Mouse (Mus musculus) ZHBTc4 (cell line): ENCODE measurements at regions not wholly inside any gene's neighbourhood (a gene's known extent, or its start where the extent isn't known, plus 50 kb on each side); places are given as distances from the start of the nearest gene placed in this dataset.
A peak's percentile ranks its signal among the peaks of the same experiment; 100 is the strongest.
"Not testable (repeated sequence)": the region's sequence is repeated elsewhere in the genome, so short reads cannot be mapped to it uniquely, and the experiment has no call there.

Experiments used
- DNase-seq: peaks from one replicate; pipeline ENCODE4 v3.0.0-alpha.2; 2011; ENCODE audit warnings: low read depth, low spot score

DNA sequence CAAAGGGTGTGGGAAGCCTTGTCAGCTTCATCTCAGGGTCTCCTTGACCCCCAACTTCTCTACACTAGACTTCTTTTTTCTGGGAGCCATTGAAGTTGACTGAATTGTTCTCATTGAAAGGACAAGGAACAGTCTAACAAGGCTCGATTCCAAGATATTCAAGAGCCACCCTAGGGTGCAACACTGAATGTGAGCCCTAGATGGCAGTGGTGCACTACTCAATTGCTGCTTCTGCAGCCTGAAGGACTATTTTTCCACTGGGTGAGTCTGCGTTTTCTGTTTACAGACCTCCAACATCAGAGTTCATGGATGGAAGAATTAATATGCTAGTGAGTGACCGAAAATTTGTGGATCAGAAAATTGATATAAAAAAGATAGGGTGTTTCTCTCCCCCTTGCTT lies 161.5 kb downstream of the Hpcal1 start:
- DNase-seq = peak; percentile 72

DNA sequence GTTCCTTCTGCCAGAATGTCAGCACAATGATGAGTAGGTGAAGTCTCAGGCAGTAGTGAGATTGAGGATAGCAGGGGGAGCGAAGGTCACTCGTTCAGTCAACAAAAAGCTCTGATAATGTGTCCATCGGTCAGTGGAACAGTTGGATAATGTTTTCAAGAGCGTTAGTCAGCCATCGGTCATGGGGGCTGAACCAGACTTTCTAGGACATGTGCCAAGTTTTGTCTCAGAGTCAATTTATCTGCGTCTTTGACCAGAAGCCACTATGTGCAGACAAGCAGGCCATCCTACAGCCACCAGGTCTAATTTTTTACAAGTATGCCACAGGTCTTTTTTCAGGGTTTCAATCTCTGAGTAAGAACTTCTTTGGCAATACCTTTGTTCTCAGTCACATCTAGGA lies 181.8 kb downstream of the Hpcal1 start:
- not testable (repeated sequence) for DNase-seq

DNA sequence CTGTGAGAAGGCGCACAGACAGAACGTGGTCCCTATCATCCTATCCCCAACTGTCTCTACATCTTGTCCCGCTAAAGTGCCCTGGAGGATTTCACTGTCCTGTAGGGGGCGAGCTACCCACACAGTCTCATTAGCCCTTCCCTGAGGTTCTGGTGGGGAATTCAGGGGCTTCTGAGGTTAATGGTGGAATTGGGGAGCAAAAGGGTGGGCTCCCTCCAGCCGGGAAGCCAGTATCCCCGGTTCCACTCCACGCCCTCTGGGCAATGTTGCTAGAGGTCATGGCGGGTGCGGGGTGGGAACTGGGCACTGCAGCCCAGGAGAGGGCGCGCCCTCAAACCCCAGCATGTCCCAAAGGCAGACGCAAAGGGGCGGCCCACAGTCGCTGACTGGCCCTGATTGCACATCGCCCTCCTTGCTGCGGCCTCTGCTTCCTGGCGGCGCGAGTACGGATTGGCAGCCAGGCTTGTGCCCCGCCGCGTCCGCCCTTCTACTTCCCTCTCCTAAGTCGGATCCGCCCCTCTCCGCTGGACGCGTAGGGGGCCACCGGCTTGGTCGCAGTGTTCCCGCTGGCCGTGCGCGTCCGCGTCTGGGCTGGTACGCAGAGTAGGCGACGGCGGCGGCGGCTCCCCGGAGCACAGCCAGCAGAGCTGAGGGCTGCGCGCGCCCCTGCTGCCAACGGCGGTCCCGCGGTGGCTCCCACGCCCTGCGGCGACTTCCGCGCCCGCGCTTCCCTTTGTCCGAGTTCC lies 190.9 kb downstream of the Hpcal1 start:
- peak; percentile 96 for DNase-seq

DNA sequence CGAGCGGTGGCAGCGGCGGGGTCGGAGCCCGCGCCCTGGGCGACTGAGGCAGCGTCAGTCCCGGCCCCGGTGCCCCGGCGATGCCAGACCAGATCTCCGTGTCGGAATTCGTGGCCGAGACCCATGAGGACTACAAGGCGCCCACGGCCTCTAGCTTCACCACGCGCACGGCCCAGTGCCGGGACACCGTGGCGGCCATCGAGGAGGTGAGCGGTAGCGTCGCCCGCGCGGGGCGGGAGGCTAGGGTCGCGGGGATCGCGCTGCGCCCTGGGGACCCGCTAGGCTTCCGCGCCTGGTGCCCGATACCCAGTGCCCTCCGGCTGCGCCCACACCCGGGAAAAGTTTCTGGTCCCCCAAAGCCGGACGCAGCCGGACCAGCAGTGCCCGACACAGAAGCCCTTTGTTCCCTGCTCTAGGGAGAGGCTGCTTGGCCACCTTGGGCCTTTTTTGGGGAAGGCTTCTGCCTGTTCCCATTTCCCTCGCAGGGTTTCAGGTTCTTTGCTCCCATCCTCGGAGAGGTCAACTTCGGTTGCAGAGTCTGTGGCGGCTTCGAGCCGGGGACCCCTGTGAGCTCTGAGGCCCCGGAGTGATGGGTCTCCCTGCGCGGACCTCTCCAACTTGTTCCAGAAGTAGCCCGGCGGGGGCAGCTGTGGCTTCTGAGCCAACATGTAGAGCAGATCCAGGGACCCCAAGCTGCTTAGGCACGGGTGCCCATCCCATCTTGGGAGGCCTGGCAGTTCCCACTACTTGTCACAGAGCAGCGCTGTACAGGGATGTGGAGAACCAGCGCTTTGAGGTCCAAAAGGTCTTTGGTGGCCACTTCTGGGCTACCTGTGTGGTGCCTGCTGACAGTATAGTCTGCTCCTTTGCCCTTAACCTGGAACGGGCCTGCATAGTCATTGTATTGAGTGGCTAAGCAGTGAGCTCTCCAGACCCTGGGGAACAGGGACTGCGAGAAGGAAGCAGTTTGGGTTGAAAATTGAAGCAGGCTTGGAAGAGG lies 191.8 kb downstream of the Hpcal1 start:
- DNase-seq = not testable (repeated sequence)

DNA sequence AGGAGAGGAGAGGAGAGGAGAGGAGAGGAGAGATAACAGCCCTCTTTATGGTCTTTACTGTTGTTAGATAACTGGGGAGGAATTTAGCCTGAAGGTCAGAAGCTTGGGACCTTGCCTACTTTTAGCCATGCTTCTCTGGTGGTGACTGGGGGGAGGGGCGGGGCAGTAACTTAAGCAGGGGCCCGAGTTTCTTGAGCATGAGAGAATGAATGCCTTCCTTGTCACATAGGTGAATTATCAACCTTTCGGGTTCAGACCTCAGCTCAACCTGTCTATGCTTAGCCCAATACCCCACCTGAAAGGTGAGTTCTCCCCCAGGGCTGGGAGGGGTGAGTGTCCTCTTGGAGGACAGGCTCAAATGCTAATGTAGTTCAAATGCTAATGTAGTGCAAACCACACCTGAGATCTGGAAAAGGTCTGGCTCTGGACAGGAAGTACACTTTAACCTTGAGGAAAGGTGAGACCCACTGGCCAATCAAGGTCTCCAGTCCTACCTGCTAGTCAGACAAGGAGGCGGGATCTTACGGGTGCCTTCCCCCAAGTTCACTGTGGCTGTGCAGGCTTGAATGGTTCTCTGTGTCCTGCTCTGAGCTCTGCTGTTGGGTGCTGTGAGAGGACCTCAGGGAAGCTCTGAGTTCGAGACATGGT lies 201.1 kb downstream of the Hpcal1 start:
- peak; percentile 88 for DNase-seq

DNA sequence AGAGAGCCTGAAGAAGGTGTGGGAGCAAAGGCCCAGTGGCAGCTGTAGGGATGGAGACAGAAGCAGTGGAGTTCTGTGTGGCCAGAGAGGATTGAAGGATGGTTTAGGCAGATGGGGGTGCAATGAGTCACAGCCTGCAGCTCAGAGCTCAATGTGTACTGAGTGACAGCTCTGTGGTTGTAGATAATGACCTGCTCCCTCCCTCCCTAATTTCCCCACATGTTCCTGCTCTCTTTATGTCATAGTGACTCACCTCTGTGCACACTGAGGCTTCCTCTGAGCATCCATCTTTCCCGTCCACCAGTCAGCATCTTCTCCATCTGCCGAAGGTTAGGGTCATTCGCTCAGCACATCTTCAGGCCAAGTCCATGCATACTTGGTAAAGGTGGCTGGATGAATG lies 222.4 kb downstream of the Hpcal1 start:
- not testable (repeated sequence) for DNase-seq
